ENCODE assay signal across 21 mouse cellular contexts in the genomic region with DNA sequence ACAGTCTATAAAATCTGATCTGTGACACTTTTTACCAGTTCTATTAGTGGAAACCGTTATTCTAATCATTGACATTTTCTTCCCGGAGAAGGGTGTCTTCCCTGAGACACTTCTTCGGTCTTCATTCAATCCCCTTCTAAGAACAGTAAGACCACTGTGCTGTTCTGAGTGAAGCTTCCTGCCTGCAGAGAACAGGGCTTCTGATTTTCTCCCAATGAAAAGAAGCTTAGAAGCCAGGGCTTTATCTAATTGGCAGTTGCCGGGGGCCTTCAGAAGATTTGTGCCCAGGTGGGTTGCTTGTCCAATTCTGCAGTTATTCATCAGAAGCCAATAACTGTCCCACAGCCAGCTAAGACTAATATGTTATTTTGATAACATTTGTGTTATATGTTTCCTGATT.
A peak's percentile ranks its signal among the peaks of the same experiment; 100 is the strongest.
DNase-seq lines count a peak whose midpoint lies in the region; ATAC-seq lines count a peak whose summit lies in the region.
"Had no signal": no experiment of that assay in that cellular context is flagged by ENCODE, and none has a peak within 500 bp of the region (broad histone marks: within the 10 kb centered on the region; RNA-seq: fewer than 3 reads in every experiment).

No protein-coding gene starts in this region.

- H3K4me2 ChIP-seq in forebrain, embryonic 15.5 days (replicated peaks) = no peak overlapping the region
- no peak overlapping the region for H3K4me2 ChIP-seq in midbrain, embryonic 15.5 days
- no peak overlapping the region for H3K4me2 ChIP-seq in midbrain, embryonic 14.5 days (ENCODE audit: low read length)
- no peak overlapping the region for H3K4me2 ChIP-seq in forebrain, embryonic 16.5 days (ENCODE audit: low read length)
- H3K4me2 ChIP-seq: embryonic facial prominence, embryonic 12.5 days; heart, embryonic 13.5 days; hindbrain, embryonic 15.5 days had no signal

- no peaks in the 10 kb centered on the region for H3K27me3 ChIP-seq in forebrain, embryonic 15.5 days
- no peaks in the 10 kb centered on the region for H3K27me3 ChIP-seq in forebrain, embryonic 10.5 days (ENCODE audit: poor library complexity, severe bottlenecking)
- no peaks in the 10 kb centered on the region for H3K27me3 ChIP-seq in midbrain, embryonic 15.5 days (replicated peaks)
- H3K27me3 ChIP-seq in midbrain, embryonic 14.5 days (ENCODE audit: control insufficient read depth, insufficient read depth, low read length) = no peaks in the 10 kb centered on the region
- no peaks in the 10 kb centered on the region for H3K27me3 ChIP-seq in forebrain, embryonic 16.5 days (replicated peaks; ENCODE audit: control insufficient read depth, insufficient read depth, low read length)
- H3K27me3 ChIP-seq: CH12.LX; embryonic facial prominence, embryonic 12.5 days; heart, embryonic 13.5 days; hindbrain, embryonic 15.5 days; Patski had no signal

- no peaks in the 10 kb centered on the region for H3K36me3 ChIP-seq in forebrain, embryonic 15.5 days
- no peaks in the 10 kb centered on the region for H3K36me3 ChIP-seq in forebrain, embryonic 10.5 days (replicated peaks)
- no peaks in the 10 kb centered on the region for H3K36me3 ChIP-seq in midbrain, embryonic 15.5 days (replicated peaks)
- H3K36me3 ChIP-seq in midbrain, embryonic 14.5 days (ENCODE audit: control insufficient read depth, insufficient read depth, low read length) = no peaks in the 10 kb centered on the region
- H3K36me3 ChIP-seq in forebrain, embryonic 16.5 days (ENCODE audit: control insufficient read depth, insufficient read depth) = no peaks in the 10 kb centered on the region
- H3K36me3 ChIP-seq: embryonic facial prominence, embryonic 12.5 days; heart, embryonic 13.5 days; hindbrain, embryonic 15.5 days had no signal

- no peak; the same call in 1 of the 2 replicates for ATAC-seq in forebrain, embryonic 15.5 days (replicated peaks)
- 0 out of 2 replicates have a peak, but pooled peaks have one; percentile 65 for ATAC-seq in midbrain, embryonic 15.5 days (replicated peaks)
- no peak for ATAC-seq in midbrain, embryonic 14.5 days (ENCODE audit: low FRiP score, low TSS enrichment)
- no peak for ATAC-seq in forebrain, embryonic 16.5 days
- ATAC-seq: activated CD4-positive, CD25-positive, alpha-beta regulatory T cell, adult 4 months; Patski had no signal

- H3K4me3 ChIP-seq in forebrain, embryonic 15.5 days = no peak overlapping the region
- no peak overlapping the region for H3K4me3 ChIP-seq in forebrain, embryonic 10.5 days
- H3K4me3 ChIP-seq in midbrain, embryonic 15.5 days = no peak overlapping the region
- H3K4me3 ChIP-seq in midbrain, embryonic 14.5 days (replicated peaks; ENCODE audit: low read depth, low read length) = no peak overlapping the region
- no peak overlapping the region for H3K4me3 ChIP-seq in forebrain, embryonic 16.5 days (replicated peaks; ENCODE audit: low read length)
- H3K4me3 ChIP-seq: embryonic facial prominence, embryonic 12.5 days; heart, embryonic 13.5 days; hindbrain, embryonic 15.5 days had no signal

- H3K9me3 ChIP-seq in forebrain, embryonic 15.5 days = no peaks in the 10 kb centered on the region
- H3K9me3 ChIP-seq in forebrain, embryonic 10.5 days = no peaks in the 10 kb centered on the region
- H3K9me3 ChIP-seq in midbrain, embryonic 15.5 days = no peaks in the 10 kb centered on the region
- H3K9me3 ChIP-seq in midbrain, embryonic 14.5 days (ENCODE audit: control insufficient read depth, low read length) = no peaks in the 10 kb centered on the region
- no peaks in the 10 kb centered on the region for H3K9me3 ChIP-seq in forebrain, embryonic 16.5 days (ENCODE audit: control insufficient read depth, low read length)
- H3K9me3 ChIP-seq: embryonic facial prominence, embryonic 12.5 days; heart, embryonic 13.5 days; hindbrain, embryonic 15.5 days had no signal

- peak overlapping the region; percentile 43 for H3K27ac ChIP-seq in forebrain, embryonic 15.5 days (replicated peaks)
- H3K27ac ChIP-seq in forebrain, embryonic 10.5 days = no peak overlapping the region
- no peak overlapping the region for H3K27ac ChIP-seq in midbrain, embryonic 15.5 days
- no peak overlapping the region for H3K27ac ChIP-seq in midbrain, embryonic 14.5 days (replicated peaks; ENCODE audit: low read depth, low read length)
- H3K27ac ChIP-seq in forebrain, embryonic 16.5 days (ENCODE audit: low read length) = 0 out of 2 replicates have a peak overlapping the region, but pooled peaks have one; percentile 28
- H3K27ac ChIP-seq: embryonic facial prominence, embryonic 12.5 days; heart, embryonic 13.5 days; hindbrain, embryonic 15.5 days had no signal

- 41% methylated on average over 4 of the region's 4 CpGs for whole genome bisulfite sequencing in forebrain, embryonic 15.5 days
- WGBS in forebrain, embryonic 10.5 days = 77% methylated on average over 4 of the region's 4 CpGs
- 64% methylated on average over 4 of the region's 4 CpGs for WGBS in midbrain, embryonic 15.5 days
- 77% methylated on average over 4 of the region's 4 CpGs for WGBS in midbrain, embryonic 14.5 days
- WGBS in forebrain, embryonic 16.5 days = 37% methylated on average over 4 of the region's 4 CpGs

- DNase-seq in forebrain, embryonic 10.5 days (ENCODE audit: extremely low spot score, low spot score) = no peak
- DNase-seq in midbrain, embryonic 14.5 days = no peak
- peak; percentile 7 for DNase-seq in brain, adult 2 months (ENCODE audit: low read depth, low spot score)
- no peak for DNase-seq in kidney, postnatal 25 days
- DNase-seq: adrenal gland, adult 2 months; adrenal gland, postnatal 25 days; cerebellum, adult 11 months; cerebellum, adult 8-10 months; cerebellum, postnatal 25 days; gastrocnemius, postnatal 36 days; heart, adult 11 months; heart, postnatal 36 days had no signal

- peaks cover 24% of the 10 kb centered on the region for H3K4me1 ChIP-seq in forebrain, embryonic 15.5 days
- H3K4me1 ChIP-seq in forebrain, embryonic 10.5 days = peaks cover 11% of the 10 kb centered on the region
- H3K4me1 ChIP-seq in midbrain, embryonic 15.5 days = no peaks in the 10 kb centered on the region; the same call in 1 of the 2 replicates
- no peaks in the 10 kb centered on the region for H3K4me1 ChIP-seq in midbrain, embryonic 14.5 days (ENCODE audit: control insufficient read depth, insufficient read depth, low read length)
- H3K4me1 ChIP-seq in forebrain, embryonic 16.5 days (replicated peaks; ENCODE audit: control insufficient read depth, insufficient read depth, low read length) = peaks cover 10% of the 10 kb centered on the region
- H3K4me1 ChIP-seq: embryonic facial prominence, embryonic 12.5 days; heart, embryonic 13.5 days; hindbrain, embryonic 15.5 days had no signal

- no peak overlapping the region for H3K9ac ChIP-seq in forebrain, embryonic 15.5 days (replicated peaks)
- H3K9ac ChIP-seq in midbrain, embryonic 15.5 days = no peak overlapping the region
- no peak overlapping the region for H3K9ac ChIP-seq in midbrain, embryonic 14.5 days (replicated peaks; ENCODE audit: low read length)
- no peak overlapping the region for H3K9ac ChIP-seq in forebrain, embryonic 16.5 days (replicated peaks; ENCODE audit: low read depth, low read length)
- H3K9ac ChIP-seq: embryonic facial prominence, embryonic 12.5 days; heart, embryonic 13.5 days; hindbrain, embryonic 15.5 days had no signal

Comparison
In these comparisons a context has a peak if more than half of its experiments do, and no peak if none do; other contexts are left out.
1. H3K27ac ChIP-seq: peak in forebrain, embryonic 15.5 days (single experiment) and forebrain, embryonic 16.5 days (single experiment); none in forebrain, embryonic 10.5 days (single experiment), midbrain, embryonic 15.5 days (single experiment) and midbrain, embryonic 14.5 days (single experiment).